Mouse (Mus musculus) heart, postnatal 0 days (tissue): ENCODE measurements around the gene Slamf9.

Experiments
- CTCF ChIP-seq: IDR thresholded peaks from 2 replicates; pipeline ENCODE4 v1.5.1; 2016; ENCODE audit warnings: antibody characterized with exemption, control low read depth, low read depth
- EP300 ChIP-seq: IDR thresholded peaks from 2 replicates; pipeline ENCODE4 v1.6.1; 2016; ENCODE audit warnings: antibody characterized with exemption, low read depth

DNA sequence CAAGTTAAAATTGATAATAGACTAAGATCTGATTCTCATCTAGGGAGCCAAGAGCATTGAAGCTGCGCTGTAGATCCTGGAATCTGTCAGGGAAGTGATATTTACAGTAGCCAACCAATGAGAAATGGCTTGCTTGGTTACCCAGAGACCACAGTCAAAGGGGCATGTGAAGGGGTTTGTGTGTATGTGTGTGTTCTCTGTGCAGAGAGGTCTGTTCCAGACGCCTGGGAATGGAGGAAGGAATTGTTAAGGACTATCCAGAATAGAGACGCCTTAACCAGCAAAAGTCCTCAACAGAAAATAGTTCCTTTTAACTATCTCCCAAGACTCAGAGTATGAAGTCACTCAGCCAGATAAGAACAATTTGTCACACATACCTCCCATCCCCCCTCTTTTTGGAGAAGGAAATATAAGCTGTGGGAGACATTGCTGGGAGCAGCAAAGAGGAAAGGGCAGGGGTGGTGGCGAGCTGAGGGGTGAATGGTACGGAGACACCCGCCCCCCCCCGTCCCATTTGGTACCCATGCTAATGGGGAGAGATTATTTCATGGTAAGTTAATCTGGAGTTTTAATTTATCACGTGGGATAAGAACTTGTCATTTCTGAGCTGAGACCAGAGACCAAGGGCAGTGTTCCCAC lies 5.2 kb upstream of the Slamf9 start:
- TF ChIP-seq CTCF (no peak), EP300 (no peak)
